Mouse (Mus musculus) embryonic facial prominence, embryonic 13.5 days (tissue): ENCODE measurements around the gene Apmap. TPM values are rescaled to one million over a fixed set of nuclear protein-coding genes. Genes with fewer than 3 reads are reported as not detected.
A peak's percentile ranks its signal among the peaks of the same experiment; 100 is the strongest.

Experiments used
- ATAC-seq: fragments of 200-750 bp; cut with Nextera tagmentation; 2 replicates; pipeline ENCODE4 v1.8.0; 2017; ENCODE audit warnings: low read depth; ENCODE audit not compliant: insufficient number of reproducible peaks, insufficient read depth, low FRiP score, low TSS enrichment
- H3K27ac ChIP-seq: fragments of 300-500 bp; sonication (generic); 2 replicates; pipeline ENCODE4 v1.5.1; 2015; ENCODE audit warnings: moderate library complexity, mild to moderate bottlenecking, inconsistent platforms
- H3K27me3 ChIP-seq: fragments of 300-500 bp; sonication (generic); 2 replicates; pipeline ENCODE4 v1.6.1; 2015; ENCODE audit warnings: mild to moderate bottlenecking, inconsistent platforms
- H3K36me3 ChIP-seq: fragments of 300-500 bp; sonication (generic); 2 replicates; pipeline ENCODE4 v1.6.1; 2015; ENCODE audit warnings: mild to moderate bottlenecking, inconsistent platforms
- H3K4me1 ChIP-seq: fragments of 300-500 bp; sonication (generic); 2 replicates; pipeline ENCODE4 v1.6.1; 2015; ENCODE audit warnings: inconsistent platforms
- H3K4me2 ChIP-seq: fragments of 300-500 bp; sonication (generic); 2 replicates; pipeline ENCODE4 v1.6.1; 2015; ENCODE audit warnings: moderate library complexity, mild to moderate bottlenecking, inconsistent platforms
- H3K4me3 ChIP-seq: fragments of 300-500 bp; sonication (generic); 2 replicates; pipeline ENCODE4 v1.5.1; 2015; ENCODE audit warnings: mild to moderate bottlenecking, inconsistent platforms
- H3K9ac ChIP-seq: fragments of 300-500 bp; sonication (generic); 2 replicates; pipeline ENCODE4 v1.6.1; 2015; ENCODE audit warnings: mild to moderate bottlenecking, inconsistent platforms
- H3K9me3 ChIP-seq: fragments of 300-500 bp; sonication (generic); 2 replicates; pipeline ENCODE4 v1.6.1; 2016; ENCODE audit warnings: inconsistent platforms
- WGBS: fragments of 180-500 bp; shearing (Covaris S2); methylation state at CpG from one replicate; pipeline ENCODE4 v1.1.7; 2015; ENCODE audit warnings: mixed read lengths; 5-methylcytosine and 5-hydroxymethylcytosine counted together
- polyA plus RNA-seq: library from polyadenylated mRNA; unstranded; fragments of >200 nt; fragmentation: Nextera tagmentation; extraction: Ambion mirVana; gene quantifications from 2 replicates; pipeline ENCODE4 v1.2.1, GENCODE M21; 2015

Gene Apmap
- polyA plus RNA-seq, 1 experiment from 2014 or later = 27.9 TPM

DNA sequence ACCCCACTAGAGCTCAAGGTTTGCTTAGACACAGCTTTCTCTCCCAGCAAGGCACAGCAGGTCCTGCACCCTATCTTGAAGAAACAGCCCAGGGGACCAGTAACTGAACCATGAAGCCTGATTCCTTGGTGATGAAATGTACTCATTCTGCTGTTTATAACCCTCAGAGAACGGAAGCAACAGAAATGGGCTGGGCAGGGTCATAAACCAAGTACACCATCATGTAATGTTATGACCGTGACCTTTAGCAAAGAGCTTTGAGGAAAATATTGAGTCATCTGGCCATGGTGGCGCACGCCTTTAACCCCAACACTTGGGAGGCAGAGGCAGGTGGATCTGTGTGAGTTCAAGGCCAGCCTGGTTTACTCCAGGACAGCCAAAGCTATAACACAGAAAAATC is 36.9 kb upstream of the Apmap start:
- no peaks in the 10 kb centered on the region for H3K36me3 ChIP-seq
- no peaks in the 10 kb centered on the region for H3K4me1 ChIP-seq
- no peak for ATAC-seq
- WGBS = 90% methylated on average over 4 of the region's 4 CpGs
- no peak overlapping the region for H3K9ac ChIP-seq
- H3K27ac ChIP-seq = no peak overlapping the region
- H3K27me3 ChIP-seq = no peaks in the 10 kb centered on the region
- no peak overlapping the region for H3K4me3 ChIP-seq
- no peaks in the 10 kb centered on the region; the same call in 1 of the 2 replicates for H3K9me3 ChIP-seq
- H3K4me2 ChIP-seq = no peak overlapping the region

DNA sequence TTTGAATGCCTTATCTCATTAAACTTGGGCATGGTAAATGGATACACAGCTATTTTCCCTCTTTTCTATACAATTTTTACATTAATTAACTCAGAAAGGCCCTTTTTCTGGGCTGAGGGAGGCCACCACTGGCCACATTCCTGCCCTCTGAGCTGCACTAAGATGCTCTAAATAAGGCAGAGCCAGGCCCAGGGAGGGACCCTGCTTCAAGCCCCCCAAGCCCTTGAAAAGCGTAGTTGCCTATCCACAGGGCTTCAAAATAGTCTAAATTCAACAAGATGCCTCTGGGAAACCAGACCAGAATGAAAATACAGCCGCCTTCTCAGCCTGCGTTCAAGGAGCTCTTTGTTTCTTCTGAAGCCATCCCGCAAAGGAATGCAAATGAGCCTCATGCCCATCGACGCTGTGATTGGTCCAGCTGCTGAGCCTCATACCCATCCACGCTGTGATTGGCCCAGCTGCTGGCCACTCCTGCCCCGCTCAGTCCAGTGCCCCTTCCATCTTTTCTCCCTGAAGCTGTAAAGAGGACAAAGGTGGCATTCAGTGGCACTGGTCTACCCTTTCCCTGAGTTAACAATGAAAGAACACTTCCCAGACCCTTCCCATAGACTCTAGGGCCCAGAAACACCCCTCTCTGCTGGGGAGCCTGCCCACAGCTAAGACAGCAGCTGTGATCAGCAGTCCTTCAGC is 35.5 kb upstream of the Apmap start:
- Histone ChIP-seq H3K36me3 (no peaks in the 10 kb centered on the region), H3K9me3 (no peaks in the 10 kb centered on the region; the same call in 1 of the 2 replicates), H3K27ac (peak overlapping the region; percentile 75), H3K4me2 (no peak overlapping the region), H3K27me3 (no peaks in the 10 kb centered on the region), H3K4me1 (no peaks in the 10 kb centered on the region), H3K4me3 (no peak overlapping the region), H3K9ac (no peak overlapping the region)
- ATAC-seq = peak; percentile 71
- 30% methylated on average over 8 of the region's 8 CpGs for WGBS

DNA sequence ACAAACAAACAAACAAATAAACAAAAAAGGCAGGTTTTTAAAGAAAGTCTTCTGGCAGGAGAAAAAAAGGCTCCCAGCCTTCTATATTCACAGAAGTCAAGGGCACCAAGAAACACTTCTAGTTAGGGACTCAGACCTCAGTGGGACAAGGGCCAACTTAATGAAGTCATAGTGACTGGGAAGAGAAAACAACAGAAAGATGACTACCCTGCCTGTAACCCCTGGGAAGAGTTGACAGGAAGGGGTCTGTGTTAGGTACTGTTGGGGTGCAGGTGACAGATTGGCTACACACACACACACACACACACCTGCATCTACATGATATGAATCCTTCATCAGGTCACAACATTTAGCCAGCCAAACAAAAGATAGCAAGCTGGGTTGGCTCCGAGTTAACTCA is 34.8 kb upstream of the Apmap start:
- H3K4me3 ChIP-seq = no peak overlapping the region

DNA sequence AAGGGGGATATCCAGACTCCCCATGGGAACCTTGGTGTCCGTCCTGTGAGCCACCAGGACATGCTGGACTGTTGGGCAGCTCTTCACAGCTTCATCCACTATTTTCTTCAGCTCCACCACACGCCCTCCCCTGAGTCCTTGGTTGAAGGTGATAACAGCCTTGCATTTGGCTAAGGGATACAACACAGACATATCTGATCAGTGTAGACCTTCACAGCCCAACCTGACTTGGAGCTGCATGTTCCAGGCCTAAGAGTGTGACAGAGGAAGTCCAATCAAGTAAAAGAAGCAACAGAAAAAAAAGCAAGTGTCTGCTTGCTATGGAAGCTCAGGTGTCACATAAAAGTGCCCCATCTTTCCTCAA is 30.0 kb upstream of the Apmap start:
- Histone ChIP-seq H3K27me3 (no peaks in the 10 kb centered on the region), H3K36me3 (no peaks in the 10 kb centered on the region), H3K4me2 (no peak overlapping the region), H3K9ac (no peak overlapping the region), H3K4me3 (no peak overlapping the region), H3K9me3 (no peaks in the 10 kb centered on the region), H3K27ac (no peak overlapping the region), H3K4me1 (no peaks in the 10 kb centered on the region)
- ATAC-seq = no peak
- 41% methylated on average over 2 of the region's 2 CpGs for WGBS

More for the DNA sequence above, 34.8 kb upstream of the Apmap start:
- no peak overlapping the region for H3K27ac ChIP-seq
- no peak overlapping the region for H3K9ac ChIP-seq
- no peak overlapping the region for H3K4me2 ChIP-seq
- no peaks in the 10 kb centered on the region for H3K27me3 ChIP-seq
- 88% methylated on average over 1 of the region's 1 CpGs for WGBS
- no peak for ATAC-seq
- no peaks in the 10 kb centered on the region; the same call in 1 of the 2 replicates for H3K9me3 ChIP-seq
- no peaks in the 10 kb centered on the region for H3K36me3 ChIP-seq
- H3K4me1 ChIP-seq = no peaks in the 10 kb centered on the region

DNA sequence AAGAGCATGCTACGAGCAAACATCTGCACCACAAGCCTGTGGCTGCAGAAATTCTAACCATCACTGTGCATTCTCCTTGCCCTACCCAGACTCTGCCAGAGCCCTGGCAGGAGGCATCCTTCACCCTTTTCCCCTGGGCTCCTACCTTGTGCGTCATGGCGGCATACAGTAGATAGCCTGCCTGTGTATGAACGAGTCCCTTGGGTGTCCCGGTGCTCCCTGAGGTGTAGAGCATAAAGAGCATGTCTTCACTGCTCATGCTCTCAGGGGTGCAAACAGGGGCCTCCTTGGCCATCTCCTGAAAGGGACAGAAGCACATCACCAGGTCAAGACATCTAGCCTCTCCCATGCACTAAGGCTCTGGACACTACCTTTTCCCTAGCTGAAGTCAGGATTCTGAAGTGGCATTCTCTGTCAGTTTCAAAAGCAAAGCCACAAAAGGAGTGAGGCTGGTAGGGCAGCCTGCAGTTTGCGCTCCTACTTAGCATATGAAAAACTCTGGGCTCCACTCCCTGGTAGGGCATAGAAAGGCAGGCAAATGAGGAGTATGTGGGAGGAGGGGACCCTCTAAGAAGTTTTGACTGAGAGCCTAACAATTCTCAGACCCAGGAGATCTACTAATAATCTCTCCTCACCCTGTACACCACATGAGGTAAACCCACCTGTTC is 29.5 kb upstream of the Apmap start:
- Histone ChIP-seq H3K27me3 (no peaks in the 10 kb centered on the region), H3K9ac (no peak overlapping the region), H3K36me3 (no peaks in the 10 kb centered on the region), H3K4me2 (no peak overlapping the region), H3K27ac (no peak overlapping the region), H3K9me3 (no peaks in the 10 kb centered on the region), H3K4me3 (no peak overlapping the region), H3K4me1 (no peaks in the 10 kb centered on the region)
- ATAC-seq = no peak
- WGBS = 58% methylated on average over 6 of the region's 6 CpGs

DNA sequence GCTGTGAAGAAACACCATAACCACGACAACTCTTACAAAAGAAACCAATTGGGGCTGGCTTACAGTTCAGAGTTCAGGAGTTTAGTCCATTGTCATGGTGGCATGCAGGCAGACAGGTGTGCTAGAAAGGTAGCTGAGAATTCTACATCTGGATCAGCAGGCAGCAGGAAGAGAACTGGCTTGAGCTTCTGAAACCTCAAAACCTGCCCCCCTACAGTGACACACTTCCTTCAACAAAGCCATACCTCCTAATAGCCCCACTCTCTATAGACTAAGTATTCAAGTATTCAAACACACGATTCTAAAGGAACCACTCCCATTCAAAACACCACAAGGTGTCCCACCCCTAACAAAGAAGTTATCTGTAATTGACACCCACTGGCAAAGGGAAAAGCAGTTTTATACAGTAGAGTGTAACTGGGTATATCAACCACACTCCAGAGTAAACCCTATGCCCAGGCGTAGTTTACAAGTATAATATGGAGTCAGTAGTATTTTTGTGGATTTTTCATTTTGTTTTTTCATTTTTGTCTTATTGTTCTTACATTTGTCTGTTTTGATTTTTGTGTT is 27.6 kb upstream of the Apmap start:
- H3K36me3 ChIP-seq = no peaks in the 10 kb centered on the region
- H3K9ac ChIP-seq = no peak overlapping the region
- no peak overlapping the region for H3K4me3 ChIP-seq
- H3K4me2 ChIP-seq = no peak overlapping the region
- 80% methylated on average over 3 of the region's 3 CpGs for WGBS
- no peaks in the 10 kb centered on the region for H3K27me3 ChIP-seq
- H3K9me3 ChIP-seq = no peaks in the 10 kb centered on the region
- no peak for ATAC-seq
- no peak overlapping the region for H3K27ac ChIP-seq
- H3K4me1 ChIP-seq = no peaks in the 10 kb centered on the region

- ATAC-seq = no peak
- Histone ChIP-seq H3K9ac (no peak overlapping the region), H3K27ac (no peak overlapping the region), H3K4me3 (no peak overlapping the region), H3K4me2 (no peak overlapping the region), H3K4me1 (no peaks in the 10 kb centered on the region), H3K27me3 (no peaks in the 10 kb centered on the region), H3K36me3 (no peaks in the 10 kb centered on the region), H3K9me3 (no peaks in the 10 kb centered on the region)
- WGBS = 81% methylated on average over 4 of the region's 4 CpGs
These were observed 20.9 kb upstream of the Apmap start for GRCm38 (mm10) chr2:150629255-150629654.

- no peak for ATAC-seq
- H3K27ac ChIP-seq = no peak overlapping the region
- H3K4me3 ChIP-seq = no peak overlapping the region
- H3K9me3 ChIP-seq = no peaks in the 10 kb centered on the region
- no peak overlapping the region for H3K4me2 ChIP-seq
- H3K36me3 ChIP-seq = no peaks in the 10 kb centered on the region
- WGBS = 63% methylated on average over 6 of the region's 6 CpGs
- H3K4me1 ChIP-seq = no peaks in the 10 kb centered on the region
- H3K27me3 ChIP-seq = no peaks in the 10 kb centered on the region
- H3K9ac ChIP-seq = no peak overlapping the region
These were observed 18.8 kb upstream of the Apmap start for GRCm38 (mm10) chr2:150627140-150627539.

DNA sequence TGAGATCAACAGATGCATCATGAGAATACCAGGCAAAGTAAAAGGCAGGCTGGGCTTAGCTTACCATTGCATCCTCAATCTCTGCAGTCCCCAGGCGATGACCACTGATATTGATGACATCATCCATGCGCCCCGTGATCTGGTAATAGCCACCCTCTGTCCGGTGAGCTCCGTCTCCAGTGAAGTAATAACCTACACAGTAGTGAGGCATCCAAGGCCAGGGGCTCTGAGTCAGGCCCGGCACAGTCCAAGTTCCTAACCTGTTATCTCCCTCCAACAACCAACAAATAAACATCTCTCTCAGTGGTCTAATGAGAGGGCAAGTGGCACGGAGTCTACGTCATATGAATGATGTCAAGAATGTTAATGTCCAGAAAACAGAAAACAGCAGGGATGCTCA is 16.6 kb upstream of the Apmap start:
- H3K9me3 ChIP-seq = no peaks in the 10 kb centered on the region
- H3K27me3 ChIP-seq = no peaks in the 10 kb centered on the region
- H3K4me3 ChIP-seq = no peak overlapping the region
- no peak overlapping the region for H3K9ac ChIP-seq
- ATAC-seq = no peak
- WGBS = 94% methylated on average over 8 of the region's 8 CpGs
- no peak overlapping the region for H3K4me2 ChIP-seq
- H3K36me3 ChIP-seq = no peaks in the 10 kb centered on the region
- no peaks in the 10 kb centered on the region for H3K4me1 ChIP-seq
- H3K27ac ChIP-seq = no peak overlapping the region

DNA sequence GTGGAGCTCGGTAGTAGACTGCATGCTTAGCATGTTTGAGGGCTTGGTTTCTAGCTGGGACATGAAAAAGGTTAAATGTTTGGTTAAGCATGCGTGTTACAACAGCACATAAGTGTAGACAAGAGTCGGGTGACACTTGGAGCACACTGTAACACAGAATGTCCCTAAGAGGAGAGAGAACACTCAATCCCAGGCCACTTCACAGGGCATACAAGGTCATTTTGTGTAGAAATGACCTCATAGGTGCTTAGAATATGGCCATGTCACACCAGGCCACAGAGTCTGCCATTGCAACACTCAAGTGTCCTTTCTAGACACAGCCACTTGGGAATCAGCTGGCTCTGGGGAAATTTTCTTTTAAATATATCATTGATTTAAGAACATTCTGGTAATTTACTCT is 15.6 kb upstream of the Apmap start:
- H3K27me3 ChIP-seq = no peaks in the 10 kb centered on the region
- H3K4me2 ChIP-seq = no peak overlapping the region
- H3K27ac ChIP-seq = no peak overlapping the region
- no peak for ATAC-seq
- no peaks in the 10 kb centered on the region for H3K9me3 ChIP-seq
- no peak overlapping the region for H3K9ac ChIP-seq
- no peaks in the 10 kb centered on the region for H3K4me1 ChIP-seq
- H3K36me3 ChIP-seq = no peaks in the 10 kb centered on the region
- H3K4me3 ChIP-seq = no peak overlapping the region
- WGBS = 85% methylated on average over 3 of the region's 3 CpGs

DNA sequence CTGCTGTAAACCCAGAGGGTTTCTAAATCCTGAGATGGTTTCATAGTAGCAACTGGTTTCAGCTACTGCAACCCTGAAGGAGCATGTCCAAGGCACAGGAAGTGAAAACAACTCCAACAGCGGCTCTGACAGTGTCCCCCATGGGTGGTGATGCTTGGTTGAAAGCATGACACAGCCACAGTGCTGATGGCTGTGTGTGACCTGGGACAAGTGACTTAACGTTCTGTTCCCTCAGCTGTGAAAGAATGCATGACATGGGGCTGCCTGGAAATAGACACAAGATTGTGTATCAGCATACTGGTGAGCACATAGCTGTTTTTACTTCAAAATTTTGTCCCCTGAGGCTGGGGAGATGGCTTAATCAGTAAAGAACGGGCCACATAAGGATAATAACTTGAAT is 13.3 kb upstream of the Apmap start:
- H3K4me1 ChIP-seq = no peaks in the 10 kb centered on the region
- no peak overlapping the region for H3K9ac ChIP-seq
- no peaks in the 10 kb centered on the region for H3K9me3 ChIP-seq
- H3K27me3 ChIP-seq = no peaks in the 10 kb centered on the region
- WGBS = 68% methylated on average over 3 of the region's 3 CpGs
- ATAC-seq = no peak
- no peak overlapping the region for H3K4me2 ChIP-seq
- H3K27ac ChIP-seq = no peak overlapping the region
- H3K4me3 ChIP-seq = no peak overlapping the region
- H3K36me3 ChIP-seq = no peaks in the 10 kb centered on the region

DNA sequence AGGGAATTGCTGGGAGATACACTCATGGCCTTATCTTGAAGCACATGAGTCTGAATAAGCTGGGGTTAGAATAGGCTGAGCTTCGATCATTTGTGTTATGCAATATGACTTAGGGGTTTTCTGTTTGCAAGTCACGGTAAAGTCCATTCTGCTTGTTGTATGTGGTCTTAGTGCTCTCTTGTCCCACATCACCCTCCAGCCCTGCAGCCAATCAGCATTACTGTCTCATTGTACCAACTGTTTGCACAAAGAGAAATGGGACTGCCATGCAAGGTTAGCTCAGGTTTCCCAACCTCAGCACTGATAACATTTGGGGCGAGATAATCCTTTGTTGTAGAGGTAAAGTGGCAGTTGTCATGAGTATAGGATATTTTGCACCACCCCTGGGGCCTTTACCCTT is 1.7 kb upstream of the Apmap start:
- H3K36me3 ChIP-seq = no peaks in the 10 kb centered on the region
- WGBS = 73% methylated on average over 3 of the region's 3 CpGs
- no peak for ATAC-seq

More for the DNA sequence above, 1.7 kb upstream of the Apmap start:
- Histone ChIP-seq H3K4me3 (no peak overlapping the region), H3K27ac (no peak overlapping the region), H3K9ac (no peak overlapping the region), H3K27me3 (no peaks in the 10 kb centered on the region; the same call in 1 of the 2 replicates), H3K9me3 (no peaks in the 10 kb centered on the region), H3K4me1 (peaks cover 9% of the 10 kb centered on the region), H3K4me2 (no peak overlapping the region)
